Mouse (Mus musculus): ENCODE measurements around the gene 4931409K22Rik. TPM values are rescaled to one million over a fixed set of nuclear protein-coding genes. Genes with fewer than 3 reads are reported as not detected.
A peak's percentile ranks its signal among the peaks of the same experiment; 100 is the strongest.

The 4931409K22Rik gene
- total RNA-seq, 2 experiments from 2014 or later, result not detected

DNA sequence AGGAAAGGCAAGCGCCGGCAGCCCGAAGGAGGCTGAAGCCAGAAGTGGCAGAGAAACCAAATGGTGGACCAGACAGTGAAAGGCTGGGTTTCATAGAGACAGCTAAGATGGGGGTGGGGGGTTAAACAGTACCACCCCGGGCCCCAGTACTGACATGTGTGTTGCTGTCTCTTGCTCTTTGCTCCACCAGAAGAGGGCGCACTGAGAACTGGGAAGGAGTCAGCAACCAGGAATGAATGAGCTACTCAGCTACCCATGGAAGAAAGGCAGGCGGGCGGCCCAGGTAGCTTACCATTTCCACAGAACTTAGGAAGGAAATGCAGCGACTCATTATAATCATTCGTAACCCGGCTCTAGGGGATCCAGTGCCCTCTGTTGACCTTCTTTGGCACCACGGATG, 46.0 kb downstream of the 4931409K22Rik start:
- no peak for DNase-seq
- intact Hi-C loops (cut with DNase I), result no loop called here

GRCm38 (mm10) chr5:24508406-24508805, 48.2 kb downstream of the 4931409K22Rik start:
- DNase-seq, result no peak
- intact Hi-C loops (cut with DNase I), result no loop called here

DNA sequence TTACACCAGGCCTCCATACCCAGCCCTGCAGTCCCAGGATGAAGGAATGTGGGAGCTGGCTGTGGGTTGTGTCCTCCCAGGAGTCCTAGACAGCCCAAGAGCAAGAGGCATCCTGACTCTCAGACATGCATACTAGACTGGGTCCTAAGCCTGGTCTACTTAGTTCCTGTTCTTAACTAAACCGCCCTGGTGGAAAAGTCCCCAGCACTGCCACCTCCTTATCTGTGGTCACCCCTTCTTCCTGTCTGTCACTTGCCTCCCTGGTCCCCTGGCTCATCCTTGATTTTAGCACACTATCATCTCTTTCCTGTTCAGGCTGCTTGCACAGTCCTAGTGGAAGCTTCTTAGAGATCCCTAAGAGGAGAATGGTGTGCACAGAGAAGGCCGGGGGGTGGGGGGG, 51.1 kb downstream of the 4931409K22Rik start:
- no peak for DNase-seq
- intact Hi-C loops (cut with DNase I), result no loop called here

DNA sequence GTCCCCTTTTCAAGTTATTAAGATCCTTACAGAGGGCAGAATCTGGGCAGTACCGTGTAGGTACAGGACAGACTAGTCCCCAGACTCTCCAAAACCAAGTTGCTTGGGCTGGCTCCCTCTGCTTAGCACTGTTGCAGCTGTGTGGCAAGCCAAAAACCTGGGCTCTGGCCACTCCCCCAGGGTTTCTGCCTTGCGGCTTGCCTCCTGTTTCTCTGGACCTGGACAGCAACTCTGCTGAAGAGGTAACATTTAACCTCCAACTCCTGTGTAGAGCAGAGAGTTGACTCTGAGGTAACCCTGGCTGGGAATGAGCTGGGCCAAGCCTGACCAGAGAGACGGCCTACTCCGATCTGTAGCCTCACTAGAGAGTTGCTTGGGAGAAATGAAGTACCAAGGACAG, 53.8 kb downstream of the 4931409K22Rik start:
- DNase-seq, result no peak
- intact Hi-C loops (cut with DNase I), result no loop called here

DNA sequence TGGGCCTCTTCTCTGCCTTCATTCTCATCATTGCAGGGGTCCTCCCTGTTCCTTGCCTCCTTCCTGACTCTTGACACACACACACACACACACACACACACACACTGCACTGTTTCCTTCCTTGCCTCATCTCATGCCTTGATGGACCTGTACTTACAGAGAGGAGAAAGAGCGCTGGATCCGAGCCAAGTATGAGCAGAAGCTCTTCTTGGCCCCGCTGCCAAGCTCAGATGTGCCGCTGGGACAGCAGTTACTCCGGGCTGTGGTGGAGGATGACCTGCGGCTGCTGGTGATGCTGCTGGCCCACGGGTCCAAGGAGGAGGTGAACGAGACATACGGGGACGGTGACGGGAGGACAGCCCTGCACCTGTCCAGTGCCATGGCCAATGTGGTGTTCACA, 55.8 kb downstream of the 4931409K22Rik start:
- intact Hi-C loops (cut with DNase I), result no loop called here

DNA sequence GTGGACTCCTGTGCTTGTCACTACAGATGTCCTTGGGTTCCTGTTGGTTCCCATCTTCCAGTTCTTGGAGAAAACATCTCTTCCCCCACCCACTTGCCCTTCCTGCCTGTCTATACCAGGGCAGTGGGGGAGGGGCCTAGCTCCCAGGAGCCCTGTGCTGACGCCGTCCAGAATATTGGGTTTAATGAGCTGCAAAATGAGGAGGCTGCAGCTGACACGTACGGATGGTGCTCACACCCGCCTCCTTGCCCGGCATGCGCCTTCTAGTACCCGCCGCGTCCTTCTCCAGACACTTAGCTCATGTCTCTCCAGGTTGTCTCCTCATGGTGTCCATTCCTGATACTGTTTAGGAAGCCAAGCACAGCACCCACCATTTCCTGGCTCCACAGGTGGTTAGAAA, 57.5 kb downstream of the 4931409K22Rik start:
- intact Hi-C loops (cut with DNase I), result no loop called here
- peak; percentile 51 for DNase-seq

More for the DNA sequence above, 55.8 kb downstream of the 4931409K22Rik start:
- DNase-seq, result peak; percentile 89

DNA sequence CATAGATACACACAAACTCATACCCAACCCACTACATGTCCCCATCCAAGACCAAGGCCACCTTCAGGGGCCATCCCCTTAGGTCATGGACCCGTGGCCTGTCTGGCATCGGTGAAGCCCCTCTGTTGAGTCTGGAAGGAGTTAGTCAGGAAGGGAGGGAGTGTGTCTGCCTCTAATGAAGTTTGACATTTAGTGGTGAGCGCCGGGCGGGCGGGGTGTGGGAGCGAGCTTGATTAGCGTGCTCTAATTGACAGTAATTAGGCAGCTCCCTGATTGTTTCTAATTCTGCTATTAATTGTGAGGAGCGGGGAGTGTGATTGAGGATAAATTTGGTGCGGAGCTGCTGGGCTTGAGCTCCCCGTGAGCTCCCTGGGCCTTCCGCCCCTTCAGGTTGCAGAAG, 59.1 kb downstream of the 4931409K22Rik start:
- intact Hi-C loops (cut with DNase I), result no loop called here
- no peak for DNase-seq

DNA sequence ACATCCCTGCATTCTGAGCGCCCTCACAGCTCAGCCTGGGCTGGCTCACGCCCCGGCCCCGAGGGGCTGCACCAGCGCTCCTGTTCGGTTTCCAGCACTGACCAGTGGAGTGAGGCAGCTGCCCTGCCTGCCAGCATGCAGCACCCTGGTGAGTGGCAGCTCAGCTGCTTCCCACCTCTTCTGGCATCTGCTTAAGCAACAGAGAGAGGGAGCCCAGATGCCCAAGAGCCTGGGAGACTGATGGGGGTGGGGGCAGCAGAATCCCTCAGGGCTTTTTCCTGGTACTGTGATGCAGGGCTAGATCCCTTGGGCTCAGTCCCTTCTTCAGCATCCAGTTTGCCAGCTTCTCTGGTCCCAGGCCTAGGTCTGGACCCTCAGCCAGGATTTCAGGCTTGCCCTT, 59.9 kb downstream of the 4931409K22Rik start:
- peak; percentile 45 for DNase-seq
- intact Hi-C loops (cut with DNase I), result no loop called here

DNA sequence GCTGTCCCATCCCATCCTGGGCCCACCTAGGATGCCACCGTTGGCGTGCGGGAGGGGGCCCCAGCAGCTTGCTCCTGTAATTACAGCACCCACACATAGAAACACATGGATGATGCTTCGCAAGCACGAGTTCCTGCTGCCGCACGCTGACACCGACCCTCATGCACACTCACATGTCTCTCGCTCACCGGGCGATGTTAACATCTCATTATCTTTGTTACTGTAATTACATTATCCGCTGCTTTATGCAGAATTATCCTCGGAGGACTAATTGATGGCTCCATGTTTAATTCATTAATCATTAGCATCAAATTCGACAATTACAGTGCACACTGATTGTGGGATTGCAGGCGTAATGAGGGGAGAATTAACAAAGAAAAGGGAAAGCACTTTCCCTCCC, 61.6 kb downstream of the 4931409K22Rik start:
- intact Hi-C loops (cut with DNase I), result no loop called here
- DNase-seq, result no peak

Small RNA genes lying within 50 kb of the gene (microRNA-seq; reads per million reads assigned to microRNA genes)
- gene Mir671, result 704 reads per million, percentile 72 among the genes with 10 or more reads in this experiment

Other genes starting within 250 kb of the 4931409K22Rik start
- gene Kcnh2, start 205.2 kb downstream of the 4931409K22Rik start, total RNA-seq (2021), result 10 to 100 TPM; 16.4 to 21.2 TPM
- gene Nos3, start 192.0 kb downstream of the 4931409K22Rik start, total RNA-seq (2021), result 10 to 100 TPM; 10.0 to 10.2 TPM
- 1 to 10 TPM; 6.4 to 8.1 TPM for gene Atg9b, start 164.7 kb downstream of the 4931409K22Rik start, total RNA-seq (2021)
- gene Abcb8, start 163.1 kb downstream of the 4931409K22Rik start, total RNA-seq (2021), result 10 to 100 TPM; 44.5 to 53.6 TPM
- not detected for gene Asic3, start 143.4 kb downstream of the 4931409K22Rik start, total RNA-seq (2021)
- 100 to 1,000 TPM; 122 to 132 TPM for gene Cdk5, start 133.3 kb downstream of the 4931409K22Rik start, total RNA-seq (2021)
- gene Slc4a2, start 133.0 kb downstream of the 4931409K22Rik start, total RNA-seq (2021), result 10 to 100 TPM; 26.9 to 30.4 TPM
- gene Fastk, start 111.5 kb downstream of the 4931409K22Rik start, total RNA-seq (2021), result 10 to 100 TPM; 82.6 to 83.4 TPM
- 10 to 100 TPM; 30.1 to 31.1 TPM for gene Tmub1, start 109.0 kb downstream of the 4931409K22Rik start, total RNA-seq (2021)
- gene Agap3, start 104.6 kb downstream of the 4931409K22Rik start, total RNA-seq (2021), result 100 to 1,000 TPM; 472 to 479 TPM
- 1 to 10 TPM in 1 of 2 experiments, not detected in 1; 1.2 TPM for gene Gbx1, start 29.6 kb downstream of the 4931409K22Rik start, total RNA-seq (2021)
- gene Asb10, start 15.8 kb downstream of the 4931409K22Rik start, total RNA-seq (2021), result under 1 TPM in 1 of 2 experiments, not detected in 1; 0.60 TPM
- gene Abcf2, start 20.7 kb upstream of the 4931409K22Rik start, total RNA-seq (2021), result 10 to 100 TPM; 52.9 to 54.7 TPM
- gene Chpf2, start 29.9 kb upstream of the 4931409K22Rik start, total RNA-seq (2021), result 10 to 100 TPM; 28.7 to 33.7 TPM
- gene Smarcd3, start 67.6 kb upstream of the 4931409K22Rik start, total RNA-seq (2021), result 100 to 1,000 TPM; 179 to 183 TPM
- gene Nub1, start 128.7 kb upstream of the 4931409K22Rik start, total RNA-seq (2021), result 10 to 100 TPM; 75.3 to 76.6 TPM
- gene Wdr86, start 173.9 kb upstream of the 4931409K22Rik start, total RNA-seq (2021), result 1 to 10 TPM; 2.6 to 3.3 TPM
- 1 to 10 TPM in 1 of 2 experiments, not detected in 1; 3.9 TPM for gene Crygn, start 201.2 kb upstream of the 4931409K22Rik start, total RNA-seq (2021)

Data from left cerebral cortex, postnatal 4 days (tissue).